Mouse (Mus musculus) heart, postnatal 10 days (tissue): Measurements from ENCODE around the gene Prkn. TPM values are rescaled to one million over a fixed set of nuclear protein-coding genes. Genes with fewer than 3 reads are reported as not detected.

Source experiments
- DNase-seq, 2 experiments: peaks; one replicate each; pipeline ENCODE4 v3.0.0; 2021
- intact Hi-C: fragments of 180-260 bp; cut with DNase I; formaldehyde crosslinking; loops from one replicate; pipeline ENCODE4 v1.15.1; 2025
- total RNA-seq, 2 experiments: library from RNA; stranded (reverse); gene quantifications; 2 replicates each; pipeline ENCODE4 v1.2.3; 2021

Gene Prkn
- total RNA-seq, 2 experiments from 2014 or later = 9.1 to 11.0 TPM

DNA sequence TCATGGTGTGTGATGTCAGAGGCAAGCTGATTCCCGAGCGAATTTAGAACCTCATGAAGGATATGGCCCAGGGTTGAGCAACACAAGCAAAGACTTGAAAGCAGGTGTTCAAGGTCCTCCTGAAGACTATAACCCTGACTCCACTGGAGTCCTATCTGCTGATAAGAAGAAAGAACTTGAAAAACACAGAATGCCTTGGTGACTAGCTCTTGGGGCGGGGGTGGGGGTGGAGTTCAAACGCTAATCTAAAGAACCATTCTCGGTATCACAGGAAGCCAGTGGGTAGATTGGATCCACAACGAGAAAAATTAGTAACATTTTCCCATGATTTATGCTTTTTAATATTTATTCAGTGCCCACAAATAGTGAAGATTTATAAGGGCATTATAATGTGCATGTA lies 879.6 kb downstream of the Prkn start:
- no peak for DNase-seq
- intact Hi-C loops = no loop called here

DNA sequence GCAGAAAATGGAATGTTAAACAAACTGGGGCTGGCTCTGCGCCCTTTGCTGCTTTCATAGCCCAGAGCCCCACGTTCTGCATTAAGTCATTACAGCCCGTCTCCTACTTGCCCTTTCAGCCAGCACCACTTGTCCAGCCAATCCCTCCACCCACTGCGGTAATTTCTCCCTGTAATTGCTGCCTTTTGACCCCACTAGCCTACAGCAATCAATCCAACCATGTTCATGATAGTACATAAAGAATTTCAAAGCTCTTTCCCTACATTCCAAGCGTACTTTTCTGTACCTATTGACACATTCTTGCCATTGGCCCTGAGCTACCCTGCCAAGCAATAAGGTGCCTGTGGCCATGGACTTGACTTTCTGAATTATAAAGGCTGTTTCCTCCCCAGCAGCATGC lies 881.7 kb downstream of the Prkn start:
- no peak for DNase-seq
- intact Hi-C loops = no loop called here

DNA sequence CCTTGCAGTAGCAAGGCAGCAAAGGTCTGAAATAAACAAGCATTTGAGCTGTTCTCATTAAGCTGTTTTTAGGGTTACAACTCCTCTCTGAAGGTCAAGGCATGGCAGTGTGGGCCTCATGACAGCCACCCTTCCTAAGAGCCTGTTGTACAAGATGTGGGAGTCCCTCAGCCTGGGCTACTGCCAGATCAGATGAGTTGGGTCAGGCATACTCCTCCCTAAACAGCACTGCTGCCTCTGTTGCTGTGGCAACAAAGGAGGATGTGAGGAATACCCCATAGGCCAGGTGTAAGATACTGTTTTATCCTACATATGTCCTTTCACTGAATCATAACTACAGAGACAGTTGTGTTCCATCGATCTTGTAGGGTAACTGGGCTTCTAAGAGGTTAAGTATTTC lies 882.3 kb downstream of the Prkn start:
- no peak for DNase-seq
- intact Hi-C loops = no loop called here

- no peak for DNase-seq
- intact Hi-C loops = no loop called here
These were observed 884.0 kb downstream of the Prkn start for GRCm38 (mm10) chr17:11724135-11724534.

DNA sequence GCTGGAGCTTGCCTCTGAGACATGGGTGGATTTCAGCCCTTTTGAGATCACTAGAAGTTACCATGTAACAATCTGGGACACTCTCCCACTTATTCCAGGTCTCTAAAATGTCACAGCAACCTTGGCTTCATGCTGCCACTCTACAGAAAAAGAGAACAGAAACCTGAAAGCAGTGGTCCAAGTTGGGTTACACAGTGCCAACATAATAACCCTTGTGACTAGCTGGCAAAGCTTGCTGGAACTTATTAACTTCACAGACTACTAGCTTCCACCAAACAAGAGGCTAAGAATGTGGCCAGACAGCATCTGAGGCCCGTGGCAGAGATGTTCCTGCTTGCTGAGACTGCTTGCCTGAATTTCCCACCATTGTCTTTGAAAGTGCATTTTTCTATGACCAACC lies 886.9 kb downstream of the Prkn start:
- intact Hi-C loops = no loop called here

GRCm38 (mm10) chr17:11728294-11728693 lies 888.1 kb downstream of the Prkn start:
- intact Hi-C loops = no loop called here
- no peak for DNase-seq

More for the DNA sequence above, 886.9 kb downstream of the Prkn start:
- no peak for DNase-seq

GRCm38 (mm10) chr17:11730656-11731594 lies 890.7 kb downstream of the Prkn start:
- intact Hi-C loops = no loop called here
- DNase-seq = no peak

DNA sequence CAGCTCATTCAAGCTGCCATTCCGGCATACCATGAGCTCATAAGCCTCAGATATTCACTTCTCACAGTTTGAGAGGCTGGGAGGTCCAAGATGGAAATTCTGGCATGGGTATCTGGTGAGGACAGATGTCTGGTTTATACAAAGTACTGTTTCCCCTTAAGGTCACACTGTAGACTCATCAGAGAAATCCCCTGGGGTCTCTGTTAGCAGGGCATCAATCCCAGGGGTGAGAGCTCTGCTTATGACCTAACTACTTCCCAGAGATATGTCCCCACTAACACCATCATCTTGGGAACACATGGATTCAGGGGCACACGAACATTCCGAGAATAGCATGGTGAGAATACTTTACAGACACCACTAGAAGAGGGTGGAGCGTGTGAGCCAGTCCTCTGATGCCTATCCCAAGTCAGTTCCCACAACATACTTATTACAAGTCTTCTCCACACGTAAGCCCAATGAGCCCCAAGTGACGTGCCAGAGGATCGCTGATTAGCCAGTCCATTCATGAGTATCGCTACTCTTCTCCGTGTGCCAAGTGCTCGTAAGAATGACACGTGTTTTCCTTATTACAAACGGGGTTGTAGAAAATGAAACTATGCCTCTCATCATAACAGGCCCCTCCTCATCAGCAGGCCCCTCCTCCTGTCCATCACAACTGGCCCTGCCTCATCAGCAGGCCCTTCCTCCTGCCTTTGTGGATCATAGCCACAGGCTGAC lies 895.1 kb downstream of the Prkn start:
- intact Hi-C loops = no loop called here
- no peak for DNase-seq

- DNase-seq = no peak
- intact Hi-C loops = no loop called here
These were observed 896.3 kb downstream of the Prkn start for GRCm38 (mm10) chr17:11736531-11736930.

DNA sequence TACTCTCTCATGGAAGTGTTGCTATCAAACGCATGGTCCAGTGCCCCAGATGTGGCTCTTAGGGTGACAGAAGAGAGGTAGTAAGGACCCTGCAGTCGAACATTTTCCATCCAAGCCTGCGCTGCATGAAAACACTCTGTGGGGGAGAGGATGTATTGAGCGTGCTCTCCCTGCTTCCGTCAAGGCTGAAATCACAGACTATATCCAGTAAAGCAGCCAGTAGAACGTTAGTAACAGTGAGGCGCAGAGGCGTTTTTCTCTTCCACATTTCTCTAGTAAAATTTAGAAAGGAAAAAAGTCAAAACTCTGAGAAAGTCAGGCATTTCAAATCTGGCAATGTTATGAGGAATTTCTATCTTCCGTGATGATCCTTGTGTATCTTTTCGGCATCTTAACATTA lies 897.7 kb downstream of the Prkn start:
- intact Hi-C loops = no loop called here
- no peak for DNase-seq

- DNase-seq = no peak
- intact Hi-C loops = no loop called here
These were observed 900.5 kb downstream of the Prkn start for GRCm38 (mm10) chr17:11740716-11741115.

DNA sequence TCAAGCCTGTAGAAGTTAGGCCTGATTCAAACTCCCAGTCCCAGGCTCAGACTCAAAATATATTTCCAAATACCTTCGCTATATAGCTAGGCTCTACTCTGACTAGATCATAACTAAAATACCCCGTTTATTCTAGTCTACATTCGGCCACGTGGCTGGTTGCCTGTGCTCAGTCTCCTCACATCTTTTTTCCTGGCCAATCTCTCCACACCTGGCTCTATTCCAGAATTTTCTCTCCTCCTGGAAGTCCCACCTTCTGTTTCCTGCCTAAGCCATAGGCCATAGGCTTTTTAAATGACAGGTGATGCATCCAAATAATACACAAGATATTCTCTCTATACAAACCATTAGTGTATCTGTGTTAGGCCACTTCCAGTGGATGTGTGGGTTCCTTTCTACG lies 901.0 kb downstream of the Prkn start:
- DNase-seq = no peak
- intact Hi-C loops = no loop called here

GRCm38 (mm10) chr17:11751251-11751650 lies 911.1 kb downstream of the Prkn start:
- intact Hi-C loops = no loop called here
- DNase-seq = no peak

DNA sequence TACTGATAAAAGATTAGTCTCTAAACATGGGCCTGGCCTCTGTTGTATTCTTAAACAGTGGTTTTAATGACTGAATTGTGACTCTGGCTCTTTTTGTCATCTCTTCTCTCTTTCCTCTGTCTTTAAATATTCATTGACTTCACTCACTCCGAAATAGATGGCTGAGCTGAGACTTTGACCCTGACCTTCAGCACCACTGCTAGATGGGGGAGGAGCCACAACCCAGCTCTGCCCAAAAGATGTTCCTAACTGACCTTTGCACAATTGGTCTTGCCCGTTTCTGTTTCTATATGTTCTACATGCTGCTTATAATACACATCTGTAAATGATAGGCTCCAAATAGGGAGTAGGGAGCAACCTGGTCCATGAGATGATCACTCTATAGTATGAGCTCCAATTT lies 912.5 kb downstream of the Prkn start:
- intact Hi-C loops = no loop called here
- no peak for DNase-seq

GRCm38 (mm10) chr17:11765117-11765516 lies 924.9 kb downstream of the Prkn start:
- intact Hi-C loops = no loop called here
- DNase-seq = no peak

DNA sequence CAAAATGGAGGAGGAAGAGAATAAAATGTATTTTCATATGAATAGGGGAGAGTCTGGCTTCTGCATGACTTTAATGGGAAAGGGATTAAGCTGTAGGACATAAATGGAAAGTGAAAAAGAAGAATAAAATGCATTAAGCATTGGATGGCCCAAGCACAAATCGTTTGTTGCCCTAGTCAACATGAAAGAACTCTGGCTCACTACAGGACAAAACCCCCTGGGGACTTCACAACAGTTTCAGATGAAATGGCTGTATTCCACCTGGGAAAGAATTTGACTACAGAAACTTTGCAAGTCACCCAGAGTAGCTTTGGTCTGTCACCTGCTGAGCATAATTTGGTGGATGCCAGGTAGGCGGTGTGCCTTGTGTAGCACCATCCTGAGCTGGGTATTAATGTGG lies 925.4 kb downstream of the Prkn start:
- intact Hi-C loops = no loop called here
- no peak for DNase-seq

- intact Hi-C loops = no loop called here
- no peak for DNase-seq
These were observed 927.1 kb downstream of the Prkn start for GRCm38 (mm10) chr17:11767301-11767700.

DNA sequence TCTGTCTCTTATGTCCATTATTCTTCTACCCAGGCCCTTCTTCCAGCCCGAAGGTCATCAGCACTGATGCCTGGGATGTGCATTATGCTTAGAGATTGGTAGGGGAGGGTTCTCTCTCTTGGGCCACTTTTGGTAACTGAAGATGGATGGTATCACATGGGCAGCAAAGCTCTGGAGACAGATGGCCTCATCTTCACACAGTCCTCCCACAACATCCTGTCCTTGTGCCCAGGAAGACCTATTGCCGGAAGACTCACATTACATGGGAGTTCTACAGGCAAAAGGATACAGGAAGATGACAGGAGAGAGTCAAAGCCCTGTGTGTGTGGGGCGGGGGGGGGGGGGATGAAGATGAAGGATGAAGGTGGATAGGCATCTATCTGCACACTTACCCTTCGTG lies 928.2 kb downstream of the Prkn start:
- intact Hi-C loops = no loop called here
- DNase-seq = no peak

DNA sequence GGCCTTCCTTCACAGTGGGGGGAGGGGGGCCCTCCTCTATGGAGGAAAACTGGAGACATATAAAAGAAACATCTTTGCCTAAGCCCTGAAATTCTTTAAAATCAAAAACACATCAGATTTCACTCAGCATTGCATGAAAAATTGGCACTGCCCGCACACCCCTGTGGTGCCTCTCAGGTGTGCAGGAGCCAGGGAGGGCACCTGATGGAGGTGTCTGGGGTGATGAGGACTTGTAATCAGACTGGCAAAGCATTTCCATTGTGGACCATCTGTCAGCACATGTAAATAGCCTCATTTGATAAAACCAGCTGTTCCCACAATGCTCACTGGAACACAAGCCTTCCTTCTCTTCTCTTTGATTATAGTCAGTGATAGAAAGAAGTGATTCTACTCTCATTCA lies 928.8 kb downstream of the Prkn start:
- DNase-seq = no peak
- intact Hi-C loops = no loop called here

GRCm38 (mm10) chr17:11769513-11769912 lies 929.3 kb downstream of the Prkn start:
- no peak for DNase-seq
- intact Hi-C loops = no loop called here

- no peak for DNase-seq
- intact Hi-C loops = no loop called here
These were observed 939.4 kb downstream of the Prkn start for GRCm38 (mm10) chr17:11779547-11779946.

GRCm38 (mm10) chr17:11780005-11780404 lies 939.8 kb downstream of the Prkn start:
- intact Hi-C loops = no loop called here
- no peak for DNase-seq
